Mouse (Mus musculus) ovary, adult 2 months (tissue): Measurements from ENCODE around the gene Mns1. TPM values are rescaled to one million over a fixed set of nuclear protein-coding genes. Genes with fewer than 3 reads are reported as not detected.

Experiments used
- polyA plus RNA-seq: library from polyadenylated mRNA; depleted of rRNA; stranded (reverse); fragments of >200 nt; gene quantifications from 2 replicates; pipeline ENCODE4 v1.2.3, GENCODE M21; 2012; rRNA removed

Mns1 gene
- 1.7 and 1.9 TPM in 2 replicates for polyA plus RNA-seq

GRCm38 (mm10) chr9:72437822-72438701 lies at the start of gene Mns1:
Gene Mns1, plus strand, starts transcription at chr9:72438011.

GRCm38 (mm10) chr9:72492194-72492565 lies 54.4 kb downstream of the Mns1 start, which contains the start of gene Tex9:
Gene Tex9, minus strand, starts transcription at chr9:72492212.

Other genes with a start within 250 kb of the Mns1 start
- gene Zfp280d, start 163.2 kb upstream of the Mns1 start, polyA plus RNA-seq, result 8.8 and 9.1 TPM in 2 replicates
- 2.8 and 3.3 TPM in 2 replicates for gene Tex9, start 54.2 kb downstream of the Mns1 start, polyA plus RNA-seq
- gene Rfx7, start 94.2 kb downstream of the Mns1 start, polyA plus RNA-seq, result 5.8 and 7.3 TPM in 2 replicates
- 149 and 175 TPM in 2 replicates for gene Nedd4, start 224.3 kb downstream of the Mns1 start, polyA plus RNA-seq